Mouse (Mus musculus) frontal cortex, adult 2 months (tissue): ENCODE data around the gene Vpreb1. TPM values are rescaled to one million over a fixed set of nuclear protein-coding genes. Genes with fewer than 3 reads are reported as not detected.
A peak's percentile ranks its signal among the peaks of the same experiment; 100 is the strongest.

Source experiments
- DNase-seq, 2 experiments: peaks; one replicate each; pipeline ENCODE4 v3.0.0; 2022; ENCODE audit warnings: low spot score in 1 of 2; ENCODE audit errors: extremely low spot score in 1 of 2
- polyA plus RNA-seq: library from polyadenylated mRNA; depleted of rRNA; stranded (reverse); fragments of >200 nt; gene quantifications from 2 replicates; pipeline ENCODE4 v1.2.3, GENCODE M21; 2012; rRNA removed

The Vpreb1 gene
- 0.58 and 0.63 TPM in 2 replicates for polyA plus RNA-seq

DNA sequence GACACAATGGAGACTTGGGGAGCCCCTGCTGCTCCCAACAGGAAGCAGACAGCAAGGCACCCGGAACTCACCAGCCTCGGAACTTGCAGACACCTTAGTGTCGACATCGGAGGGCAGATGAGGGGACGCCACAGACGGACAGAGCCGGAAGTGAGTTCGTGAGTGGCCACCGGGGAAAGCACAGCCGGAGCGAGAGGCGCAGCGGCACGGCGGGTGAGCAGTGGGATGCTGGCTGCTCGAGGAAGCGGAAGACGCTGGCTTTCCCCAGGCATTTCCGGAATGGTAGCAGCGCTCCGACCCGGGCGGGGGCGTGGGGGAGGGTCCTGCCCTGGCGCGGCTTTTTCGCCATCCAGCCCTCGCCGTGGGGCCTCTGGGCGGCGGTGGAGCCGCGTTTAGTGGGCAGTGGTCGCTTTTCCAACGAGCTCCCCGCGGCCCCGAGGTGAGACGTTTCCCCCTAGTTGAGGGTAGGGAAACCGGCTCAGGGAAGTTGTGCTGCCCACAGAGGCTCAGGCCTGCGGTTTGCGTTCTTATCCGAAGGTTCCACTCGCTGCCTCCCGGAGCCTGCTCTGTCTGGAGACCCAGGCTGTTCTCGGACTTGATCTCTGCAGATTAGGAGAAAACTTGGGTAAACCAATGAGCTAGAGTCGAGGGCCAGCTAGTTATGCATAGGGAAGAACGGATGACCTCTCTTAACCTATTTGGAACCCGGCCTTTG is at the start of gene Vpreb1, which contains the start of gene Top3b:
Vpreb1 (minus strand) TSS at position 227 of the 715 bp plus-strand sequence.
Top3b (plus strand) TSS at position 120 of the 715 bp plus-strand sequence.
- DNase-seq, result peak; percentile 84 to 95

DNA sequence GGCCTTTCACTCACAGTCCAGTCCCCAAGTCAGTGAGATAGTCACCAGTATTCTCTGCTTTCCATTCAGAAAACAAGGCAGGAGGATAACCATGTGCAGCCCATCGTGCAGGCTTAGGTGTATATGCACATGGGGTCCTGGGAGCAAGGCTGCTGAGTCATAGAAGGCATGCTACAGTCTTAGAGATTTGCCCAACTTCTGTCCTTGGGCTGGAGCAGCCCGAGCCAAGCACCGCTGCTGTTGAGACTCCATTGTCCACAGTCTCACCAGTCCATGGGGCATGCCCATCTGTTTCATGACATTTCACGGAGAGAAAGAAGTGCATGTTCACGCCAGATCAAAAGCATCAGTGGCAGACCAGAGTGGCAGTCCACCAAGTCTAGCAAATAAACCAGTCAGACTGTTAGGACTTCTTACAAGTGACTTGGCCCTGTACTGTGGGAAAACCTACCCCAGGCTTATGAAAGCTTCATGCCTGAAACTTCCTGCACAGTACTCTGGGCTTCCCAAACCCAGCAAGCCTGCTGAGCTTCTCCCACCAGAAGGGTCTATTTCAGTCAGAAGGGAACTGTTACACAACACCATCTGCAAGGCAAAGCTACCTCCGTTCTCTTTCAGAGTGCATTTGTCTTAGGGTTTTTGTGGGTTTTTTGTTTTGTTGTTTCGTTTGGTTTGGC is 47.9 kb upstream of the Vpreb1 start:
- peak in 1 of 2 experiments; percentile 71 for DNase-seq

DNA sequence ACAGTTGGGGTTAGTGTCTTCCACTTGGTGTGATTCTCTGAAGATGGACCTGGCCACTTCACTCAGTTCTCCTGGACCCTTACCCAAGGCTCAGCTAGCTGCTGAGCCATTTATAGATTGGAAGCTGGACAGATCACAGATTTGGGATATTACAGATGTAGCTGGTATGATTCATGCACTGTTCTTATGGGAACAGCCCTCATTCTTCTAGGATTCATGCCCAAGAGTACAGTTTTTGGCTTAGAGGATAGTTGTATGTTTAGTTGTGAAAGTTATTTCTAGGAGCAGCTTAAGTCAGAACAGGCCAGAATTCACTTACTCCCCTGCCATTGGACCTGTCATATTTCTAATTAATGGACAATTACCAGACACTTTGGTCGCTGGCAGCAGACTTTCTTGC is 42.8 kb upstream of the Vpreb1 start:
- peak in 1 of 2 experiments; percentile 46 for DNase-seq

GRCm38 (mm10) chr16:16911641-16912597 is 41.3 kb upstream of the Vpreb1 start:
- DNase-seq, result peak in 1 of 2 experiments; percentile 82

DNA sequence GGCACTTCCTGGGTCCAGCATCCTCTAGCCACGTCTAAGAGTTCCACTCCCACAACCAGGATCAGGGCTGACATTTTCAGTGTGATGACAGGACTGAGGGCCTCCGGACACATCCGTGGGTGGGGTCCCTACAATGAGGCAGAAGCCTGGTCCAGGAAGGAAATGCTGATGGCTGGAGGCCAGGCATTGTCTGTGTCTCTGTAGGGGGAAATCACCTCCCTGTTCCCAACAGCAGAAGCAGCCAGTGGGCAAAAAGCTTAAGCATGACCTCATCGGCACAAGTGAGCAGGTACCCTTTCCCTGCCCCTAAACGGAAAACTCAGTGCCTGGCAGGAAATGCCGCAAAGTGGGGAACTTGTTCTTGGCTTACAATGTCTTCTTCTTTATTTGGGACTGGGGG is 37.2 kb upstream of the Vpreb1 start:
- no peak for DNase-seq

DNA sequence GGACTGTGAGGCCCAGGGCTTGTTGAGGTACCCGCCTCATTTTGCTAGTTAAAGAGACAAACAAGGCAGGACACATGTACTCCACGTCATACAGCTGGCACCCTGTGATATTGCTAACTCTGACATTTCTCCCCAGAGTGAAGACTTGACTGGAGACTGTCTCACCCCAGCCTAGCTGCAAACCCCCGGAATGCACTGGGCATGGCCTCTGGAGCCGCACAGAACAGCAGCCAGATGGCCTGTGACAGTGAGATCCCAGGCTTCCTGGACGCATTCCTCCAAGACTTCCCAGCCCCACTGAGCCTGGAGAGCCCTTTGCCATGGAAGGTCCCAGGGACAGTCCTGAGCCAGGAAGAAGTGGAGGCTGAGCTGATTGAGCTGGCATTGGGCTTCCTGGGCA is 32.5 kb upstream of the Vpreb1 start:
- DNase-seq, result no peak

DNA sequence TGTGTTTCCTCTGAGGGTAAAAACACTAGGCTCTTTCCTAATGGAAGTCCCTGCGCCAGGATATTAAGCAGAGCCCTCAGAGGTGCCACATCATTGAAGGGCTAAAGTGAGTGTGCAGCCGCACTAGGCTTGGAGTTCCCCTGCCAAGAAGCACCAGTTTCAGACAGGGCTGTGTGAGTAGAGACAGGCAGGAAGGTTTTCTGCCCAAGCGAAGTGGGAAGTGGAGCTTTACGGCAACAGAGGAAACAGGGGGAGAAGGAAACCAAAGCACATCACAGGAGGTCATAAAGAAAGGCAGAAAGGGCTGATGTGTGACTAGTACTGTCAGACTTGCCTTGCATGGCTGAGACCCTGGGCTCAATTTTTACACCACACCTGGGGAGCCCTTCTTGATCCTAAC is 31.7 kb upstream of the Vpreb1 start:
- no peak for DNase-seq

- DNase-seq, result no peak
These were observed 26.5 kb upstream of the Vpreb1 start for GRCm38 (mm10) chr16:16897056-16897584.

DNA sequence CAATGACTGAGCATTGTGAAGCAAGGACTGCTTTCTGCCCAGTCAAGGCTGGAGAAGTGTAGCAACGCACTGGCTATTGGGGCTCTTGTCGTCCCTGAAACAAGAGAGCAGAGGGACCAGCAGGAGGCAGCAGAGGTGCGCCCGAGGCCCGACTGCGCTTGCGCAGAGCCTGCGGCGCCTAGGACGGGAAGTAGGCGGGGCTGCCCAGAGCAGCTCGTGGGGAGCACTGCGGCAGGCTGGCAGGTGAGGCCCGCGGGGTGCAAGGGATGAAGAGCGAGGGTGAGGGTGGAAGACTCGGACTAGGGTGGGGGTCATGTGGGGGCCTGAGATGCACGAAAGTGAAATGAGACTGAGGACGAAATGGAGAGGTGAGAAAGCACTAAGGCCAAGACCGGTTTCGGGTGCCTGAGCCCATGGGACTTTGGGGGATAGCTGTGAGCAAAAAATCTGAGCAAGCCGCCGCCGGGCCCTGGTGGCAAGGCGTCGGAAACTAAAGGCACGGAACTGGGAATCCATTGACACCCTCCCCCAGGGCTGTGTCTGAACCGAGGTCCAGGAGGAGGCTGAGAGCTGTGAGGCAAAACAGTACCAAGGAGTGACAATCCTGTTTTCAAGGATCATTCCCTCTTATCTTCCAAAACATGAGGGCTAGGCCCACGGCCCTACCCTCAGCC is 25.9 kb upstream of the Vpreb1 start, which contains the start of gene Ppm1f:
Ppm1f (plus strand) TSS at position 88 of the 674 bp plus-strand sequence.
- DNase-seq, result peak; percentile 89 to 98

- DNase-seq, result no peak
These were observed 25.4 kb upstream of the Vpreb1 start for GRCm38 (mm10) chr16:16896015-16896381.

DNA sequence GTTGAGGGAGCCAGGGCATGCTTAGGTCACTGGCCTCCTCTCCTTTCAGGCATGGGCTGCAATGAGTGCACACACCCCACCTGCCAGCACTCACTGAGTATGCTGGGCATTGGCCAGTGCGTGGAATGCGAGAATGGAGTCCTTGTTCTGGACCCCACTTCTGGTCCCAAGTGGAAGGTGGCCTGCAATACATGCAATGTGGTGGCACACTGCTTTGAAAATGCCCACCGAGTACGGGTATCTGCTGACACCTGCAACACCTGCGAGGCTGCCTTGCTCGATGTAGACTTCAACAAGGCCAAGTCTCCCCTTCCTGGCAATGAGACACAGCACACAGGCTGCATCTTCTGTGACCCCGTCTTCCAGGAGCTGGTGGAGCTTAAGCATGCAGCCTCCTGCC is 21.7 kb upstream of the Vpreb1 start:
- no peak for DNase-seq

DNA sequence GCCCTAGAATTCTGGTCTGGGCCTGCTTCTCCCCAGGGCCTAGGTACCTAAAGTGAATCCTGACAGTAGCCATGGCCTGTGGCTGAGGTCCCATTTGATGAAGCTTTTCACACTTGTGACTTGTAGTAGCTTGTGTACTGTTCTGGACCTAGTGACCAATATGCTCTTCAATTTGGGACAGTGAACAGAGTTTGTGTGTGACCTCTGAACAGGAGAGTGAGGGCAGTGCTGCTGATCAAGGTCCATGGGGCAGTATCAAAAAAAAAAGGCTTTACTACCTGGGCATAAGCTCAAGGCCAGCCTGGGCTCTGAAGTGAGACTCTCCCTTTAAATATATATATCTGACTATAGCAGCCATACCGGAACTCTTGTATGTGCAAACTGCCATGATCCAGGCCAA is 17.7 kb upstream of the Vpreb1 start:
- no peak for DNase-seq

- no peak for DNase-seq
These were observed 8.4 kb upstream of the Vpreb1 start for GRCm38 (mm10) chr16:16879025-16879424.

- DNase-seq, result no peak
These were observed 414 bp downstream of the Vpreb1 start for GRCm38 (mm10) chr16:16870241-16870616.

DNA sequence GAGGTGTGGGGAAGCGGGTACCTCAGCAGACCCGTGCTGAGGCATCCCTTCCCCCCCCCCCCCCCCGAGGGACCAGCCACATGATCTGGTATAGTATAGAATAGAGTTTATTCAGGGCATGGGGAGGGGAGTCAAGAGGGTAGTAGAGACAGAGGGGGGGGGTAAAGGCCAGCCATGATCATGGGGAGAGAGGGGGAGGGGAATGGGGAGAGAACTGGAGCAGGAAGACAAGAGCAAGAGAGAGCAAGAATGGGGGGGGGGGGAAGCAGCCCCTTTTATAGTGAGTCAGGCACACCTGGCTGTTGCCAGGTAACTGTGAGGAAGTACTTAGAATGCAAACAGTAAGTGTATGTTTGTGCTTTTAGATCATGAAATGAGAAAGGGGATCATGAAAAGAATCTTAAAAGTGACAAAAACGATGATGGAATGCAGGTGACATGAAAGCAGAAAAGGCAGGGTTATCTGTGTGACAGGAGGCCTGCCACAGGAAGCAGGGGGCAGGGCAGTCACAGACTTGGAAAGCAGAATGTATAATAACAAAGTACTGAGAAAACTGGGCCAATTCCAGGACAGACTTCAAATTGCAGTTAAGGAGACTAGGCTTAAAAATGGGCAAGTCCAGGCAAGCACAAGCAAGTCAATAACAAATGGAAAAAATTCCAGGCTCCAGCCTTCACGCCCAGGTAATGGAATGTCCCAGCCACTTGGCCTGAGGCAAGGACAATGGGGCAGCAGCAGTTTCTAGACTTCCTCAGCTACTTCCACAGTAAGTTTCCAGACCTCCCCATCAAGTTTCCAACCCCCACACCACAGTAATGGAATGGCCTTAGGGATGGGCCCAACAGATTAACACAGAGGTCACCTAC is 4.7 kb downstream of the Vpreb1 start:
- no peak for DNase-seq

- DNase-seq, result no peak
These were observed 5.4 kb downstream of the Vpreb1 start for GRCm38 (mm10) chr16:16865217-16865616.

DNA sequence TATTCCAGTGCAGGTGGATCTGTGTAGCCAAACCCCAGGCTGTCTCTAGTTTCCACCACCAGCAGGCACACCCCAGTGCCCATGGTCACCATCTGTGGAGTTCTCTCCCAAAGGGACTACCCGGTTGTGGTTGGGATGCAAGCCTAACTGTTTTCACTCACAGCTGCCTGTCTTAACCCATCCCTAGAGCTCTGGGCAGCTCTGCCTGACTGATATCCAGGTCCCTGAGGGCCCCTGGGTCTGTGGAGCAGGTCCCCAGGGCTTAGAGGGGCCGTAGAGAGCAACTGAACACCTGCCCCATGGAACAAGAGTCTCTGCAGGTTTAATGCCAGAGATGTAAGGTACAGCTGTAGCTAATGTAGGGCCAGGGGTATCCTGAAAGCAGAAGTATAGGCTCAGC is 6.7 kb downstream of the Vpreb1 start, which contains the start of gene Igll1:
Igll1 (minus strand) TSS at position 8 of the 400 bp plus-strand sequence.
- no peak for DNase-seq

DNA sequence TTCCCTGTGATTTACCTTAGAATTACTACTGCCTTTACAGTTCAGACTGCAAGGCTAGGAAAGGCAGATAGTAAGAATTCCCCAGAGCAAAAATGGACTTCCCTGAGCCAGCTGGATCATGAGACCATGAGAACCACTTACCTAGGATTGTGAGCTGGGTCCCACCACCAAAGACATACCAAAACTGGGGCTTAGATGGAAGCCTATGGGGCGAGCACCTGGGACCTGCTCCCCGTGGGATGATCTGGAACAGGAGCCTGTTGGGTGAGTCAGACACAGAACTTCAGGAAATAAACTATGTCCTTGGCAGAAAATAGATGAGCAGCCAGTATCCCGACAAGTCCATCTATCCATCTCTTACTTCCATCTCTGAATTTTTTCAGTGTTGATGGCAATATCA is 8.4 kb downstream of the Vpreb1 start:
- no peak for DNase-seq
